Mouse (Mus musculus): Measurements from ENCODE around the gene Prkch.

DNA sequence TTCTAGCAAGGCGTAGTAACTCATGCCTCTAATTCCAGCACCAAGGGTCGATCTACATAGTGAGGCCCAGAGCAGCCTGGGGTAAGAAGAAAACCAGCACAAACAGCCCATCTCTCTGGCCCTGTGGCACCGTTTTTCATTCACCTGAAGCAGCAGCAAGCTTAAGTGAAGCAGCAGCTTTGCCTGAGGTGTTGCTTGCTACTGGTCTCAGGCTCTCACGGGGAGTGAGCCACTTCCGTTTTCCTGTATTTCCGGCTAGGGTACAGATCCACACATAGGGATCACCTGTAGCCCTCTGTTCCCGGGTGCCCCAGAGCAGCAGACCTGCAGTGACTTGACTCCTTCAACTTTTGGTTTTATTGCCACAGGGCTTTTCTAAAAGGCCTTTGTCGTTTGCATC lies 114.2 kb downstream of the Prkch start:
- no peak for TF ChIP-seq POLR2A (IDR thresholded peaks at IDR 0.05; ENCODE audit: borderline replicate concordance, extremely low read depth, insufficient read depth, insufficient read length, poor library complexity, severe bottlenecking)
- TF ChIP-seq CTCF (IDR thresholded peaks at IDR 0.05; ENCODE audit: borderline replicate concordance, extremely low read depth, insufficient read depth, insufficient read length), result no peak

Measured in brain, embryonic 14.5 days (tissue).